Mouse (Mus musculus) ES-E14 (cell line): ENCODE measurements around the gene Cdipt.
A peak's percentile ranks its signal among the peaks of the same experiment; 100 is the strongest.

Experiments
- CHD2 ChIP-seq: IDR thresholded peaks from 2 replicates; pipeline ENCODE4 v1.6.1; 2014; ENCODE audit warnings: mild to moderate bottlenecking, low read depth, low read length, inconsistent platforms
- HCFC1 ChIP-seq: IDR thresholded peaks from 2 replicates; pipeline ENCODE4 v1.6.1; 2012; ENCODE audit warnings: low read length, inconsistent platforms, borderline replicate concordance; ENCODE audit not compliant: insufficient read depth
- MAFK ChIP-seq: IDR thresholded peaks from 2 replicates; pipeline ENCODE4 v1.6.1; 2014; ENCODE audit warnings: mild to moderate bottlenecking, low read depth, low read length, inconsistent platforms; ENCODE audit not compliant: insufficient read depth
- ZC3H11A ChIP-seq: IDR thresholded peaks from 2 replicates; pipeline ENCODE4 v1.6.1; 2012; ENCODE audit warnings: low read depth, mild to moderate bottlenecking, inconsistent platforms, low read length, borderline replicate concordance
- ZNF384 ChIP-seq: IDR thresholded peaks from 2 replicates; pipeline ENCODE4 v1.6.1; 2012; ENCODE audit warnings: low read depth, low read length, inconsistent platforms

DNA sequence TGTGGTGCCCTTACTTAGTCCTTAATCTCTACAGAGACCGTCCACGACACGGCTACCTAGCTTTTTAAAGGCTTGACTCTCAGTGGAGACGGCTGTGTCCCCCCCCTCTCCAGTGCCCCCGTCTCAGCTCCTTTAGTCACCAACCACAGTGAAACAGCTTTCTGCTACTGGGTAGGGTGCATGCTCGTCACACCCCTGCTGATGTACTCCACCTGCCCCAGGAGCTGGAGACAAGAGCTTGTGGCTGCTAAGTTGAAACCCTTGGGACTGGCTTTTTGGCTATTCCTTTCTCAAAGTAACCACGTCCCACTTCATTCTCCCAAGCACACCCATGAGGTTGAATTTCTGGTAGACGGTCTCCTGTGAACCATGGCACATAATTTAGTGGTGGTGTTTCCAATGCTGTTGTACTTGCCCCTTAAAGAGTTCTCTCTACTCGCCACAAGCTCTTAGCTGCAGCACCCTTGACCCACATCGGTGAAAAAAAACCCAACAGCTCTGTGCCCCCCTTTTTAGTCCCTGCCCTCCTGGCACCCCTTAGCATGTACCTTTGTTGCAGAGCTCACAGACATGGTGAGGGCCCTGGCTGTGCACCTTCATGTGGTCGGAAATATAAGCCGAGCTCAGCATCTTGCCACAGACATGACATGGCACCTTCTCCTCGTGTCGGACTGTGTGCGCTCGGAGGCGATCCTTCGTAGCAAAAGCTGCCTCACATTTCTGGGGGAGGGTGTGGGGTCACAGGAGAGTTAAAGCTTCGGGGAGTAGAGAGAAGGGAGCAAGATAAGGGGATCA is 48.4 kb downstream of the Cdipt start:
- TF ChIP-seq HCFC1 (no peak), MAFK (0 out of 2 replicates have a peak, but pooled peaks have one; percentile 44), ZNF384 (no peak), CHD2 (no peak), ZC3H11A (no peak)
